Mouse (Mus musculus) spleen, adult 2 months (tissue): ENCODE measurements at regions not wholly inside any gene's neighbourhood (a gene's known extent, or its start where the extent isn't known, plus 50 kb on each side); places are given as distances from the start of the nearest gene placed in this dataset.

Experiments
- DNase-seq, 2 experiments: peaks; one replicate each; pipeline versions ENCODE4 v3.0.0 to v3.0.0-alpha.2; 2012 to 2021; ENCODE audit warnings: low spot score in 2 of 2, low read depth in 1 of 2
- H3K27ac ChIP-seq: fragments of 200-500 bp; 2 replicates; pipeline ENCODE4 v1.5.1; 2012; ENCODE audit warnings: low read length, inconsistent platforms; ENCODE audit not compliant: insufficient read depth
- H3K27me3 ChIP-seq: fragments of 200-500 bp; 2 replicates; pipeline ENCODE4 v1.6.1; 2012; ENCODE audit warnings: mild to moderate bottlenecking, moderate library complexity, low read length, inconsistent platforms; ENCODE audit not compliant: control insufficient read depth, insufficient read depth
- H3K36me3 ChIP-seq: fragments of 200-500 bp; 2 replicates; pipeline ENCODE4 v1.6.1; 2012; ENCODE audit warnings: mild to moderate bottlenecking, low read length, inconsistent platforms; ENCODE audit not compliant: control insufficient read depth, insufficient read depth
- H3K4me1 ChIP-seq: fragments of 200-500 bp; 2 replicates; pipeline ENCODE4 v1.6.1; 2011; ENCODE audit warnings: inconsistent platforms; ENCODE audit not compliant: control insufficient read depth, insufficient read depth, insufficient read length
- H3K4me3 ChIP-seq: fragments of 200-500 bp; 2 replicates; pipeline ENCODE4 v1.5.1; 2011; ENCODE audit warnings: mild to moderate bottlenecking, inconsistent platforms; ENCODE audit not compliant: insufficient read depth, insufficient read length; ENCODE audit errors: extremely low read depth
- CTCF ChIP-seq: fragments of 200-500 bp; IDR thresholded peaks from 2 replicates; pipeline ENCODE4 v1.5.1; 2011; ENCODE audit warnings: mild to moderate bottlenecking, inconsistent platforms; ENCODE audit not compliant: insufficient read depth, insufficient read length, insufficient replicate concordance; ENCODE audit errors: extremely low read depth
- POLR2A ChIP-seq: fragments of 200-500 bp; IDR thresholded peaks from 2 replicates; pipeline ENCODE4 v1.6.1; 2011; ENCODE audit warnings: low read depth, low read length, inconsistent platforms
- WGBS: fragments of 180-500 bp; shearing (Covaris S2); methylation state at CpG from one replicate; pipeline ENCODE4 v1.1.7; 2018; 5-methylcytosine and 5-hydroxymethylcytosine counted together

DNA sequence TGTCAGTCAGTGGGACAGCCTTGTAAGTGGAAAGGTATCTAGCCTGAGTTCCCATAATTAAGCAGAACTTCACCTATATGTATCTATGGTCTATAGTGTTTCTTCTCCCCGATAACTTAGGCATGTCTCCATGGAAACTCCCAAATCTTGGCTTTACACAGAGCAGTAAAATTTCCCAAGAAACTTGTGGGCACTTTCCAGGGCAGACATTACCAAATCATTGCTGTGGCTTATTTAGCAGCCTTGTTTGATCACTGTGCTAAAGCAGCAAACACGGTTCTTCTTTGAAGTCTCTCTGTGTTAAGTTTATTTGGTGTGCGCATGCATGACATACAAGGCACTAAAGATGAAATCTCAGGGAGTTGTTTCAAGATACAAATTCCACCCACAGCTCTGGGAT is 496.2 kb upstream of the Klf4 start:
- no peaks in the 10 kb centered on the region for H3K36me3 ChIP-seq
- no peak for DNase-seq
- no peaks in the 10 kb centered on the region for H3K27me3 ChIP-seq
- TF ChIP-seq POLR2A (no peak), CTCF (no peak)
- H3K4me3 ChIP-seq = no peak overlapping the region
- H3K27ac ChIP-seq = no peak overlapping the region
- 88% methylated on average over 3 of the region's 3 CpGs for WGBS
- H3K4me1 ChIP-seq = no peaks in the 10 kb centered on the region

DNA sequence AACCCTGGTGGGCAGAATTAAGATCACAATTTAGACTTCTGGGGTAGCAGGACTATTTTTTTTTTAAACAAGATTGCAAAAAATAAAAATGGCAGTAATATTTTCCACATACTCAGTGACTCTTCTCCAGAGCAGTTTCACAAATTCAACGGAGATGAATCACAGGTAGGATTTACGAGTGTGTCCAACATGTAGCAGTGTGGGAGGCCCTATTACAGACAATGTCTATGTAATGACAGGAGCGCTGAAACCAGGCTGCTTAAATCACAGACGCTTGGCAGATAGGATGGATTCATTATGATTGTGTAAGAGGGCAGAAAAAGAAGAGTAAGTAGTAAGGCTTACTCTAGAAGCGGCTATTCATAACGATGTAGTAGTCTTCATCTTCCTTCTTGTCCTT is 495.0 kb upstream of the Klf4 start:
- Histone ChIP-seq H3K36me3 (no peaks in the 10 kb centered on the region), H3K27ac (no peak overlapping the region), H3K4me1 (no peaks in the 10 kb centered on the region), H3K27me3 (no peaks in the 10 kb centered on the region), H3K4me3 (no peak overlapping the region)
- WGBS = 93% methylated on average over 6 of the region's 6 CpGs
- DNase-seq = no peak
- TF ChIP-seq POLR2A (no peak), CTCF (no peak)

DNA sequence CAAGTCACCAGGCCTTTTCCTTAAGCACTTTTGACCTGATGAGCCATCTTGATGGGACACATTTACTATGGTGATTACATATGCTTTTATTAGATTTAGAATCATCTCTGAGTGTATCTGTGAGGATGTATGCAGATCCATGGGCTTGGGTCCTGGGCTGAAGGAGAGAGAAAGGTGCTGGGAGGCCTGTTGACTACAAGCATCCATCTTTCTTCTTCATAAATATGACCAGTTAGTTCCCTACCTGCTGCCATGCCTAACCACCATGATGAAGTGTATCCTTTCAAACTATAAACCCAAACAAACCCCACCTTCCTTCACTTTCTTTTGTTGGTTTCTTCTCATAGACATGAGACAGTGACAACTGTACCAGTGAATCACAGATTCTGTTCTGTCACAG is 492.2 kb upstream of the Klf4 start:
- Histone ChIP-seq H3K27me3 (no peaks in the 10 kb centered on the region), H3K36me3 (no peaks in the 10 kb centered on the region), H3K4me1 (no peaks in the 10 kb centered on the region), H3K27ac (no peak overlapping the region), H3K4me3 (no peak overlapping the region)
- TF ChIP-seq CTCF (no peak), POLR2A (no peak)
- DNase-seq = no peak

DNA sequence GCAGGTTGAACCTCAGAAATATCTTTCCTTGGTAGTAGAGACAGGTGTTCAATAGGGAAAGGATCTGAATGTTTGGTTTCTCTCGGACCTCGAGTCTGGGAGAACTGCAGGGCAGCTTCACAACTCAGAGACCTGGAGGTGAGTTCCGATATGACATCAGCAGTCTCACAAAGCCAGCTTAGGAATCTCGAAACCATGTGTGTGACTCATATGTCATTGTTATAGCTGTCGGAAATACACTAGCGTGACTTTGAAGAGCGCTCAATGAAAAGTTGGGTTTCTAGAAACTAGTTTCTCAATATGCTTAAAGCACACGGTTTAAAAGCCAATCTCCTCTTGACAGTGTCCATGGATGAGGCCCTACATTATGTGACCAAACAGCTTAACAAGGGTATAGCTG is 485.9 kb upstream of the Klf4 start:
- 93% methylated on average over 8 of the region's 8 CpGs for WGBS
- no peaks in the 10 kb centered on the region for H3K36me3 ChIP-seq
- no peak overlapping the region for H3K4me3 ChIP-seq
- no peaks in the 10 kb centered on the region for H3K4me1 ChIP-seq
- no peak for TF ChIP-seq POLR2A
- TF ChIP-seq CTCF = no peak
- no peaks in the 10 kb centered on the region for H3K27me3 ChIP-seq
- no peak for DNase-seq
- no peak overlapping the region for H3K27ac ChIP-seq

DNA sequence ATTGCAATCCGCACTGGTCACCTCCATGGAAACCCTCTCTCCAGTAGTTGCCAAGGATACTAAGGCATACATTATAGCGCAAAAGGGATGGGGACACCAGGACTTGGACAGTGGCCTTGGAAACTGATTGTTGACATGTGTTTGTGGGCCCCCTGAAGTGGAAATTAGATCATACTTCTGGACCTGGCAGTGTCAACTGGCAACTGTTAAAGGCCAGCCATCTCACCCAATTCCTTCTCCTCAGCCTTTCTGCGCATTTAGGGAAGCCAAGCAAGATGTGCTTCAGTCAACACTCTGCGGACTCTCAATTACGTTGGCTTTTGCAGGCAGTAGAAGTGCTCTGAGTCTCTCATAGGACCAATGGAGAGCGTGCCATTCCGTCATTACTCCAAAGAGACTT is 483.2 kb upstream of the Klf4 start:
- Histone ChIP-seq H3K4me1 (no peaks in the 10 kb centered on the region), H3K4me3 (no peak overlapping the region), H3K27ac (no peak overlapping the region), H3K27me3 (no peaks in the 10 kb centered on the region), H3K36me3 (no peaks in the 10 kb centered on the region)
- DNase-seq = no peak
- 94% methylated on average over 7 of the region's 7 CpGs for WGBS
- TF ChIP-seq CTCF (no peak), POLR2A (no peak)

DNA sequence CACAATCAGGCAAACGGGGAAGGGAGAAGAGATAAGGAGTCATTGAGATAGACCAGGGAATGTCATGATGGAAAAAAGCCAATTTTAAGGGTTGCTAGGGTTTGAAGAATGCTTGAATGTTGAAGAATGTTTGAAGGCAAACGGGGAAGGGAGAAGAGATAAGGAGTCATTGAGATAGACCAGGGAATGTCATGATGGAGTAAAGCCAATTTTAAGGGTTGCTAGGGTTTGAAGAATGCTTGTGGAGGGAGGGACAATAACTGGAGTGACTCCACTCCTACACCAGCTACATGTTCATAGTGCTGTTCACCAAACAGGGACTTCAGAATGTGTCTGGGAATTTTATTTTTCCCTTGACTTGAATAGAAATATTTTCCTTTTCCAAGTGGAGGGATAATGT is 476.0 kb upstream of the Klf4 start:
- 77% methylated on average over 2 of the region's 2 CpGs for WGBS
- H3K4me1 ChIP-seq = no peaks in the 10 kb centered on the region
- H3K27me3 ChIP-seq = no peaks in the 10 kb centered on the region
- H3K36me3 ChIP-seq = no peaks in the 10 kb centered on the region
- no peak for DNase-seq
- no peak overlapping the region for H3K4me3 ChIP-seq
- H3K27ac ChIP-seq = no peak overlapping the region
- TF ChIP-seq POLR2A = no peak
- TF ChIP-seq CTCF = no peak

DNA sequence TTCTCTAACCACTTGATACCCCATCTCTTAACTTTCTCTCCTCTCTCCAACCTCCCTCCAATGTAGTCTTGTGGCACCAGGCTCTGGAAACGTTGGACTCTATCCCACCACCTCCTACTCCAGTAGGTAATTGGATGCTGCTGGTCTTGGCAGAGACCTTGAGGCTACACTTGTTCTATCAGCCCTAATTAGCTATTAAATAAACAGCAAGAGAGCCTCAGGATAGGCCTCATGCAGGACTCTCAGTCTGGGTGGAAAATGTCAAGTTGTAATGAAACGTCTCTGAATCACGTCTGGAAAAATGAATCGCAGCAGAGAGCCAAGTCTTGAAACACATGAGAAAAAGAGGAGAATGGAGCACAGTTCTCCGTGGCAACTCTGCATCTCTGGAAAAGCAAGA is 472.0 kb upstream of the Klf4 start:
- 83% methylated on average over 5 of the region's 5 CpGs for WGBS
- no peak for DNase-seq
- Histone ChIP-seq H3K36me3 (no peaks in the 10 kb centered on the region), H3K27ac (no peak overlapping the region), H3K4me1 (no peaks in the 10 kb centered on the region), H3K4me3 (no peak overlapping the region), H3K27me3 (no peaks in the 10 kb centered on the region)
- no peak for TF ChIP-seq POLR2A
- no peak for TF ChIP-seq CTCF

DNA sequence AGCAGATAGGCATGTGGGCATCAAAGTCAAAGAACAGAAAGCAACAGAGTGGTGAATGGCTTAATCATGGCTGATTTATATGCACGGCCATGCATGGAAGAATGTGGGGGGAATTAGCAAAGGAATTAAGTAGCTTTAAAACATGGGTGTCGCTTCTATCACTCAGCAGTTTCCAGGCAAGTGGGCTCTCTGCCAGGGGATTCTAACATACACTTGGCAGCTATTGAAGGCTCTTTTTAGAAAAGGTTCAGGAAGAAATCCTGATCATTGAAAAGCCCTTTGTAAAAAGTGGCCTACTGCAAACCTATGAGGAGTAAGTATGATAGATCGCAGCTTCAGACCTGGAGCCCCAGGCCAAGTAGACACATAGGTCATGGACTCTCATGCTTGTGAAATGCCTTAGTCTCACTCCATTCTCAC is 469.1 kb upstream of the Klf4 start:
- H3K36me3 ChIP-seq = no peaks in the 10 kb centered on the region
- H3K4me3 ChIP-seq = no peak overlapping the region
- TF ChIP-seq POLR2A = no peak
- no peak for TF ChIP-seq CTCF
- no peak overlapping the region for H3K27ac ChIP-seq
- no peaks in the 10 kb centered on the region for H3K4me1 ChIP-seq
- 91% methylated on average over 3 of the region's 3 CpGs for WGBS
- DNase-seq = no peak
- H3K27me3 ChIP-seq = no peaks in the 10 kb centered on the region
